Mouse (Mus musculus) midbrain, postnatal 0 days (tissue): Measurements from ENCODE around the gene Pafah1b3. TPM values are rescaled to one million over a fixed set of nuclear protein-coding genes. Genes with fewer than 3 reads are reported as not detected.

Source experiments
- ATAC-seq: fragments of 200-750 bp; cut with Nextera tagmentation; 2 replicates; pipeline ENCODE4 v1.8.0; 2017; ENCODE audit warnings: moderate number of reproducible peaks, mild to moderate bottlenecking, moderate TSS enrichment, moderate library complexity; ENCODE audit not compliant: low FRiP score
- DNase-seq: peaks from one replicate; pipeline ENCODE4 v3.0.0-alpha.2; 2015; ENCODE audit warnings: low spot score
- H3K27ac ChIP-seq: fragments of 300-500 bp; sonication (generic); 2 replicates; pipeline ENCODE4 v1.5.1; 2014; ENCODE audit warnings: low read depth, mild to moderate bottlenecking, low read length, mixed read lengths
- H3K27me3 ChIP-seq: fragments of 300-500 bp; sonication (generic); 2 replicates; pipeline ENCODE4 v1.6.1; 2014; ENCODE audit warnings: low read length, control low read depth, mixed read lengths; ENCODE audit not compliant: insufficient read depth
- H3K36me3 ChIP-seq: fragments of 300-500 bp; sonication (generic); 2 replicates; pipeline ENCODE4 v1.6.1; 2014; ENCODE audit warnings: low read length, control low read depth, mixed read lengths; ENCODE audit not compliant: insufficient read depth
- H3K4me1 ChIP-seq: fragments of 300-500 bp; sonication (generic); 2 replicates; pipeline ENCODE4 v1.6.1; 2014; ENCODE audit warnings: mild to moderate bottlenecking, control low read depth, antibody characterized with exemption, low read length, mixed read lengths; ENCODE audit not compliant: insufficient read depth
- H3K4me2 ChIP-seq: fragments of 300-500 bp; sonication (generic); 2 replicates; pipeline ENCODE4 v1.6.1; 2014; ENCODE audit warnings: low read depth, mild to moderate bottlenecking, low read length, mixed read lengths; ENCODE audit not compliant: poor library complexity, severe bottlenecking
- H3K4me3 ChIP-seq: fragments of 300-500 bp; sonication (generic); 2 replicates; pipeline ENCODE4 v1.5.1; 2014; ENCODE audit warnings: low read depth, mild to moderate bottlenecking, low read length, moderate library complexity
- H3K9ac ChIP-seq: fragments of 300-500 bp; sonication (generic); replicated peaks from 2 replicates; pipeline ENCODE4 v1.6.1; 2014; ENCODE audit warnings: mild to moderate bottlenecking, low read length, moderate library complexity, mixed read lengths; ENCODE audit not compliant: poor library complexity, severe bottlenecking
- H3K9me3 ChIP-seq: fragments of 300-500 bp; sonication (generic); 2 replicates; pipeline ENCODE4 v1.6.1; 2016; ENCODE audit warnings: low read length, control low read depth
- CTCF ChIP-seq: IDR thresholded peaks from 2 replicates; pipeline ENCODE4 v1.5.1; 2016; ENCODE audit warnings: antibody characterized with exemption, mild to moderate bottlenecking
- WGBS: fragments of 180-500 bp; shearing (Covaris S2); extraction: QIAGEN DNeasy Blood & Tissue Kit; methylation state at CpG from one replicate; pipeline ENCODE4 v1.1.7; 2014; 5-methylcytosine and 5-hydroxymethylcytosine counted together
- polyA plus RNA-seq: library from polyadenylated mRNA; unstranded; fragments of >200 nt; fragmentation: Nextera tagmentation; extraction: Ambion mirVana; gene quantifications from 2 replicates; pipeline ENCODE4 v1.2.1, GENCODE M21; 2015
- total RNA-seq: library from RNA; depleted of rRNA; stranded (reverse); fragments of >200 nt; gene quantifications from 2 replicates; pipeline ENCODE4 v1.2.3, GENCODE M21; 2014; rRNA removed

The Pafah1b3 gene
- total and polyA plus RNA-seq, 2 experiments from 2014 or later, result 604 to 661 TPM

DNA sequence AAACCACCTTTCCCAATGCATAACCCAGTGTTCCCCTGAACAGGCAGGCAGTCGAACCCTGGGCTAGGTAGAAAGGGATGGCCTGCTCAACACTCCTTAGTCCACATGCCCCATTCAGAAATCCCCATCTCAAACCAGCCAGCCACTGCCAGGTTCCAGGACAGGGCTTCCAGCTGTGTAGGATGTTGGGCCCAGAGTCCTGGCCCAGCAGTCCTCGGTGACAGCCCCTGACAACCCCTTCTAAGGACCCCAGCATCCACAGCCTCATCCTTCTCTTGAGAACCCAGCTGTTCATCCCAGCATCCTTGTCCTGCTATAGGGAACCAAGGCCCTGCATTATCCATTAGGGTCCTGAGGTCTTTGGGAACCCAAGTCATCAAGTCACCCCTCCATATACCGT lies 50.3 kb downstream of the Pafah1b3 start:
- ATAC-seq (no peak), DNase-seq (no peak)
- Histone ChIP-seq H3K9ac (peak overlapping the region; percentile 42; the same call in 1 of the 2 replicates), H3K36me3 (no peaks in the 10 kb centered on the region), H3K27ac (peak overlapping the region; percentile 79), H3K4me1 (peaks cover 28% of the 10 kb centered on the region; the same call in 1 of the 2 replicates), H3K9me3 (no peaks in the 10 kb centered on the region), H3K4me2 (peak overlapping the region; percentile 99), H3K27me3 (no peaks in the 10 kb centered on the region), H3K4me3 (peak overlapping the region; percentile 83)
- no peak for TF ChIP-seq CTCF
- WGBS, result 17% methylated on average over 3 of the region's 3 CpGs

- H3K27me3 ChIP-seq, result no peaks in the 10 kb centered on the region
- H3K36me3 ChIP-seq, result no peaks in the 10 kb centered on the region
- H3K4me1 ChIP-seq, result peaks cover 27% of the 10 kb centered on the region; the same call in 1 of the 2 replicates
- 0 out of 2 replicates have a peak overlapping the region, but pooled peaks have one; percentile 42 for H3K9ac ChIP-seq
- DNase-seq, result peak; percentile 55
- no peak for TF ChIP-seq CTCF
- H3K9me3 ChIP-seq, result no peaks in the 10 kb centered on the region
- ATAC-seq, result no peak
- peak overlapping the region; percentile 99 for H3K4me2 ChIP-seq
- H3K4me3 ChIP-seq, result no peak overlapping the region
- 45% methylated on average over 4 of the region's 4 CpGs for WGBS
- peak overlapping the region; percentile 79 for H3K27ac ChIP-seq
Measured at GRCm38 (mm10) chr7:25246759-25247137, 51.0 kb downstream of the Pafah1b3 start.

DNA sequence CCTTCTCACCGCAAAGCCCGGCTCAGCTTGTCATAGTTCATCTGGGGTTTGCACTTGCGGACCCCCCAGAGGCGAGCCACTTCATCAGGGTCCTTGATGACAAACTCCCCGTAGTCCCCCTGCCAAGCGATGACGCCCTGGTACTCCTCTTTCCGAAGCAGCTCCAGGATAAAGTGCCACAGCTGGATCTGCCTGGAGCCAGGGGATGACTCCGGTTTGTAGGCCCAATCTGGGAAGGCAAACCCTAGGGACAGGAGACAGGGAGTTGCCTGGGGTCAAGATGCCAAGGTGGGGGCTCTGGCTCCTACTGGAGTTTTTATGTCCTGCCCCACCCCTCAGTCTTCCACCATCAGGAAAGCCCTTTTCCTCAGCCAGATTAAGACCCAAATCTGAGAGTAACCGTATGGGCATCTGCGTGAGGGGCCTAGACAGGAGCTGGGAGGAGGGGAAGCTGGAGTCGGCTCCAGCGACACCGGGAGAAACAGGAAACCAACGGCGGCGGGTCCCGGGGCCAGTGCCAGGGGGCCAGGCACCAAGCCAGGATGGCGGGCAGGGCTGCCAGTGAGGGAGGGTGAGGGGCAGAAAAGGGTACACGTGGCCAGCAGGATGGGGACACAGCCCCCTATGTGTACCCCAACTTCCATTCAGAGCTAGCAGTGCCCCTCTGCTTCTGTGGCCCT lies 51.6 kb downstream of the Pafah1b3 start:
- DNase-seq (peak; percentile 32), ATAC-seq (no peak)
- H3K36me3 ChIP-seq, result no peaks in the 10 kb centered on the region
- H3K9ac ChIP-seq, result no peak overlapping the region
- no peaks in the 10 kb centered on the region for H3K9me3 ChIP-seq
- peak overlapping the region; percentile 18 for H3K4me2 ChIP-seq
- peak overlapping the region; percentile 79 for H3K27ac ChIP-seq
- peaks cover 21% of the 10 kb centered on the region; the same call in 1 of the 2 replicates for H3K4me1 ChIP-seq
- WGBS, result 55% methylated on average over 20 of the region's 20 CpGs
- TF ChIP-seq CTCF, result no peak
- H3K4me3 ChIP-seq, result no peak overlapping the region
- H3K27me3 ChIP-seq, result no peaks in the 10 kb centered on the region

Other genes starting within 250 kb of the Pafah1b3 start
- gene Grik5, start 225.6 kb downstream of the Pafah1b3 start, total RNA-seq, result 153 and 161 TPM in 2 replicates
- 15.7 and 18.6 TPM in 2 replicates for gene Grik5, start 225.6 kb downstream of the Pafah1b3 start, polyA plus RNA-seq
- 37.4 and 38.0 TPM in 2 replicates for gene Zfp574, start 225.4 kb downstream of the Pafah1b3 start, total RNA-seq
- 30.9 and 31.9 TPM in 2 replicates for gene Zfp574, start 225.4 kb downstream of the Pafah1b3 start, polyA plus RNA-seq
- gene Pou2f2, start 118.3 kb downstream of the Pafah1b3 start, total RNA-seq, result 7.6 and 9.0 TPM in 2 replicates
- gene Pou2f2, start 118.3 kb downstream of the Pafah1b3 start, polyA plus RNA-seq, result 28.9 and 35.9 TPM in 2 replicates
- 25.9 and 27.8 TPM in 2 replicates for gene Dedd2, start 77.4 kb downstream of the Pafah1b3 start, total RNA-seq
- 17.7 and 18.7 TPM in 2 replicates for gene Dedd2, start 77.4 kb downstream of the Pafah1b3 start, polyA plus RNA-seq
- 8.1 and 9.5 TPM in 2 replicates for gene Zfp526, start 76.6 kb downstream of the Pafah1b3 start, total RNA-seq
- gene Zfp526, start 76.6 kb downstream of the Pafah1b3 start, polyA plus RNA-seq, result 0.94 and 1.0 TPM in 2 replicates
- 155 and 169 TPM in 2 replicates for gene Gsk3a, start 60.1 kb downstream of the Pafah1b3 start, total RNA-seq
- 20.3 and 20.6 TPM in 2 replicates for gene Gsk3a, start 60.1 kb downstream of the Pafah1b3 start, polyA plus RNA-seq
- gene Erf, start 47.2 kb downstream of the Pafah1b3 start, total RNA-seq, result 15.8 TPM in 2 replicates
- gene Erf, start 47.2 kb downstream of the Pafah1b3 start, polyA plus RNA-seq, result 2.2 and 3.0 TPM in 2 replicates
- 145 and 146 TPM in 2 replicates for gene Cic, start 30.3 kb downstream of the Pafah1b3 start, total RNA-seq
- 26.8 and 31.9 TPM in 2 replicates for gene Cic, start 30.3 kb downstream of the Pafah1b3 start, polyA plus RNA-seq
- gene Prr19, start 3.4 kb upstream of the Pafah1b3 start, total RNA-seq, result 2.0 and 2.5 TPM in 2 replicates
- gene Prr19, start 3.4 kb upstream of the Pafah1b3 start, polyA plus RNA-seq, result 5.7 and 7.0 TPM in 2 replicates
- gene Tmem145, start 8.1 kb upstream of the Pafah1b3 start, total RNA-seq, result 105 and 106 TPM in 2 replicates
- gene Tmem145, start 8.1 kb upstream of the Pafah1b3 start, polyA plus RNA-seq, result 131 and 143 TPM in 2 replicates
- 90.0 and 103 TPM in 2 replicates for gene Megf8, start 19.2 kb upstream of the Pafah1b3 start, total RNA-seq
- 15.3 and 15.6 TPM in 2 replicates for gene Megf8, start 19.2 kb upstream of the Pafah1b3 start, polyA plus RNA-seq
- not detected in 2 replicates for gene Cnfn, start 71.7 kb upstream of the Pafah1b3 start, total RNA-seq
- not detected in 2 replicates for gene Cnfn, start 71.7 kb upstream of the Pafah1b3 start, polyA plus RNA-seq
- 10.6 and 11.6 TPM in 2 replicates for gene Lipe, start 100.7 kb upstream of the Pafah1b3 start, total RNA-seq
- gene Lipe, start 100.7 kb upstream of the Pafah1b3 start, polyA plus RNA-seq, result 6.9 and 7.6 TPM in 2 replicates
- not detected in 2 replicates for gene Cxcl17, start 114.9 kb upstream of the Pafah1b3 start, total RNA-seq
- 0.38 and 0.57 TPM in 2 replicates for gene Cxcl17, start 114.9 kb upstream of the Pafah1b3 start, polyA plus RNA-seq
- gene Ceacam1, start 179.6 kb upstream of the Pafah1b3 start, total RNA-seq, result 1.4 and 2.9 TPM in 2 replicates
- 0.84 and 0.94 TPM in 2 replicates for gene Ceacam1, start 179.6 kb upstream of the Pafah1b3 start, polyA plus RNA-seq
- gene Ceacam2, start 241.9 kb upstream of the Pafah1b3 start, total RNA-seq, result not detected in 2 replicates
- gene Ceacam2, start 241.9 kb upstream of the Pafah1b3 start, polyA plus RNA-seq, result not detected in 2 replicates